Mouse (Mus musculus): ENCODE measurements around the gene Bcl11b. TPM values are rescaled to one million over a fixed set of nuclear protein-coding genes. Genes with fewer than 3 reads are reported as not detected.

The Bcl11b gene
- total RNA-seq, 2 experiments from 2014 or later = 1.1 to 1.6 TPM

- intact Hi-C loops (cut with DNase I) = no loop called here
- DNase-seq (ENCODE audit: low spot score) = no peak
Observed at GRCm38 (mm10) chr12:107975897-107976570, 27.4 kb downstream of the Bcl11b start.

DNA sequence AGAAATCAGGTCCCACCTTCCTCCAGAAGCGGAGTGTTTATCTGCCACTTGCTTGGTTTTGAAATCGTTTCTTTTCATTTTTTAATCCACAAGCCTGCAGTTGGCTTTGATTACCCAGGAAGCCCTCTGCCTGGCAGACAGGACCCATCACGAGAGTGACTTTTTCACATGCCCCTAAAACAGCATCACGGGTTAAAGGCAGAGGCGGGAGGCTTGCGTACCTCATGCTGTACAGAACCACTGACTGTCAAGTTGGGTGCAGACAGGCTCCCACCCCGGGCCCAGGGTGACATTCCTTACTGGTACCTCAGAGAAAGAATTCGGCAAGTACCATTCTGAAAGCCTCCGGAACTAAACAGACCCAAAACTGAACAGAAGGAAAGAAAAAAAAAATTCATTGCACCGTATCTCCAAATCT lies 27.9 kb downstream of the Bcl11b start:
- DNase-seq (ENCODE audit: low spot score) = no peak
- intact Hi-C loops (cut with DNase I) = no loop called here

DNA sequence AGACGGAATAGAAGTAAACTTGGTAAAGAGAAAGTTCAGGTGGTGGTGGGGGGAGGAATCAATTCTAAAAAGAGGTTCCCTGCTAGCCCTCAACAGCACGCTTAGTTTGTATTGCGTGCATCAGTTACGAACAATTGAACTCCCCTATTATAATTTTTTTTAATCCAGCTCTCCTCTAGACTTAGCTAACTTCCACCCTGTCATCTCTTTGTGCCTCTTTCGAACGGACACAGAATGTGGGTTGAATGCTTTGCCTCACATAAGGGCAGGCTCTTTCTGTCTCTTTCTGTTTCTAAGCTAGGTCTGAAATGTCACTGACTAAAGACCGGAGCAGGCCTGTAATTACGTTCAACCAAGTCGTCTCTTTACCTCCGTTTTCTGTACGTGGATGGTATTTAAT lies 28.9 kb downstream of the Bcl11b start:
- intact Hi-C loops (cut with DNase I) = no loop called here
- DNase-seq (ENCODE audit: low spot score) = no peak

DNA sequence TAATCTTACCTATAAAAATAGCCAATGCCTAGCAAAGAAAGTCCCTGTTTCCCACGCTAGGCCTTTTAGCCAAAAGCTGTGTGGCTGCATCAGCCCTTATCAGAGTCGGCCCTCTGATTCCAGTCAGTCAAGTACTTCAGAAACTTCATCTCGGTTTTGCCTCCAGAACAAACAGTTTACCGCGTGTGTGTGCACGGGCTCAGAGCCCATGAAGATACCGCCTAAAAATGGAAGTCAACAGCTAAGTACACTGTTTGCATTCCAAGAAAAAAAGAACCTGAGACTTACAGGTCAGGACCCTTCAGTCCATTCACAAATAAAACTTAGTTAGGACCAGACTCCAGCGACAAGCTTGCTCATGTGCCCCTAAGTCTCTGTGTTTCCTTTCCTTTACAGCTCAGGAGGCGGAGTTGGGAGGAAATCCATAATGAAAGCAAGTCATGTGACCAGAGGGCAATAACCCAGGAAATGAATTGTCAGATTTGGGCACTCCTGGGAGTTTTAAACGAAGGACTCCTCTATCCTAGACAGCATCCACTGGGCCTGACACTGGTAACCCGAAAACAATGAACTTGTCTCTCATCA lies 29.8 kb downstream of the Bcl11b start:
- intact Hi-C loops (cut with DNase I) = no loop called here
- DNase-seq (ENCODE audit: low spot score) = no peak

DNA sequence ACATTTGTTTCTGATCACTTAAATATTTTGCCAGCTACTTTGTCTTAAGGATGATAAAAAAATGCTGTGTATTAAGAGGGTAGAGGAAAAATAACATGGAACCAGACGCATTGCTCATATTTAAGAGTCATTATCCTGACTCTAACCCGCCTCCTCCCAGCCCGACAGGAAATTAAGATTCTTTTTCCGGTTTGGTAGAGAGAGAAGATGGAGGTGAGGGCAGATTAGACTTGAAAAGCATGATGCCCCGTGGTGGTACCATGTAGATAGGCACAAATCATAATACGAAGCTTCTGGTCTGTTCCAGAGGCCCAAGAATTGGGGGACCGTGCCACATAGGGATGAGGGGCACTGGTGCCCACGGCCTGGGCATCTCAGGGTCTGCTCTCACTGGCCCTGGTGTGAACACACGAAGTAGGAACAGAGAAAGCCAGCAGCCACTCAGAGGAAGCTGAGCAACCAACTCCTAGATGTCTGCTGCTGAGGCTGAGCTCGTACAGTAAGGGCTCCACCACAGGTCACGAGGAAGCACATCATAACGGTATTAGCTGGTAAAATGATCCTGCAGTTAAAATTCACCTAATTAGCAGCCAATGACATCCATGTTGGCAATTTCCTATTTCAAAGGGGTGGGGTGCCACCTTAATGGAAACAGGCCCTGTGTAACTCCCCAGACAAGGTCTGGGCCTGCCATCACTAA lies 32.2 kb downstream of the Bcl11b start:
- intact Hi-C loops (cut with DNase I) = no loop called here
- DNase-seq (ENCODE audit: low spot score) = no peak

DNA sequence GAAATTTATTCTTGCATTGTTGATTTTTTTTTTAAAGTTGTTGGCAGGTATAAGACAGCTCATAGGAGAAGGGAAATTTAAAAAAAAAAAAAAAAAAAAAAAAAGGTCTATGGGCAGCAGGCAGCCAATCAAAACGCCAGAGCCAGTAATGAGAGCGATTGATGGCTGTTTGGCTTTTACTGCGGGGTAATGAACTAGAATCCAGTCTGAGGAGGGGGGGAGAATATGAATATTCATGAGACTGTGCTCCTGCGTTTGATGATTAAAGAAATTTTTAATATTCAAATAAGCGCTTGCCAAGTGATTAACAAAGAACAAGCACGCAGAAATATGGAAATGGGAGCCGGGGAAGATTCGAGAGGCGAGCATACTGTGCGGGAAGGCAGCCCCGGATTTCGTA lies 32.8 kb downstream of the Bcl11b start:
- DNase-seq (ENCODE audit: low spot score) = no peak
- intact Hi-C loops (cut with DNase I) = no loop called here

- intact Hi-C loops (cut with DNase I) = no loop called here
- DNase-seq (ENCODE audit: low spot score) = no peak
Observed at GRCm38 (mm10) chr12:107969841-107970371, 33.5 kb downstream of the Bcl11b start.

DNA sequence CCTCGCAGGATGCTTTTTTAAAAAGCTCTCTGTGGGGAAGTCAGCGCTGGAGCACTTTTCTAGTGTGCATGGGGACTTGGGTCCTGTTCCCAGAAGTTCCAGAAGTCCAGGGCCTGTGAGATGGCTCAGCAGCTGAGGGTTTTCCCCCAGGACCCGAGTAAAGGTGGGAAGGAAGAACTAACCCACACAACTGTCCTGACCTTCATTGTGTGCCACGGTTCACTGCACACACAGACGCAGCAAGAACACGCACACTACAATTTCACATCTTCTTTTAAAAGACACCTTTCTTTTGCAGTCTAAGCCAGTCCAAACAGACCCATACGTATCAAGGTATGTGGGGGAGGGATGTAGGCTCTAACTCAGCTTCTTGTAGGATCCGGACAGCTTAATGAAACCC lies 34.3 kb downstream of the Bcl11b start:
- DNase-seq (ENCODE audit: low spot score) = no peak
- intact Hi-C loops (cut with DNase I) = no loop called here

DNA sequence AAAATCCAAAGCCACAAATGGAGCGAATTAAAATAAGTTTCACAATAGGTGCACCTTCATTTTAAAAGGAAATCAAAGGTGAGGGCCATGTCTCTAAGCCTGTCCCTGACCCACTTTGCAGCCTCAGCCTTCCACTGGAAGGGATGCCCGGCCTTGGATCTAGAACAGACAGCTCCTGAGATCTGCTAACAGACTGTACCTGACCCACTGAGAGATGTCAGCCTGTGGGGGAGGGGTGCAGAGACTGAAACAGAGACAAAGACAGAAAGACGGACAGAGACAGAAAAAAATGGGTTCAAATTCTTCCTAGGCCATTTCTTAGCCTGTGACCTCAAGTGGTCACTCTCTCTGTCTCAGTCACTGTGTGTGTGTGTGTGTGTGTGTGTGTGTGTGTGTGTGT lies 35.1 kb downstream of the Bcl11b start:
- no peak for DNase-seq (ENCODE audit: low spot score)
- intact Hi-C loops (cut with DNase I) = no loop called here

- intact Hi-C loops (cut with DNase I) = no loop called here
- DNase-seq (ENCODE audit: low spot score) = no peak
Observed at GRCm38 (mm10) chr12:107967026-107967425, 36.4 kb downstream of the Bcl11b start.

GRCm38 (mm10) chr12:107965103-107965502 lies 38.3 kb downstream of the Bcl11b start:
- DNase-seq (ENCODE audit: low spot score) = no peak
- intact Hi-C loops (cut with DNase I) = no loop called here

DNA sequence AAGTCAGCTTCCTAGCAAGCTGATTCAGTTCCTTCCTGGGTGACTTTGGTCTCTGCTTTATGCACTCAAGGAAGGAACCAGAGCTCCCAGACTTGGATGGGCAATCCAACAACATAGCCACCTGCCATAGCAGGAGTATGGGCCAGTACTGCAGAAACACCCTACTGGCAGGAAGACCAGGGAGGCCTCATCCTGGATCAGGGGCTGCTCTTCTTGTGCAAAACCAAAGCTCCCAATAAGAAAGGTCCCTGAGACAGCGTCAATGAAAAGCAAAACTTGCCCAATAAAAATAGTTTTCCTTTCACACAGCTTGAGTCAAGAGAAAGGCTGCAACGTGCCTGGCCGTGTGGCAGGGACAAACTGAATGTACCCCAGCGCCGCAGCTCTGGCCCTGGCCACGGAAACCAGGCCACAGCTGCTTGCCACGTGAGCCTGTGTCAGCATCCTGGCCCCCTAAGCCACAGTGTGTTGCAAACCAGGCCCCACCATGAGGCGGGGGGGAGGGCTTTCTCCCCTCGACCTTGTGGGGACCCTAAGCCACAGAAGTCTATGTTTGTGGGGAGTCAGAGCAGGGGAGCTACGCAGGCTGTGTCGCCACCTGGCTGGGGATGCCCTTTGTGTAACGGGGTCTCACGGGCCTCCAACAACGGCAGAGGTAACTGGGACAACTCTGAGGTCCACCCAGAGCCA lies 38.9 kb downstream of the Bcl11b start:
- intact Hi-C loops (cut with DNase I) = no loop called here
- no peak for DNase-seq (ENCODE audit: low spot score)

DNA sequence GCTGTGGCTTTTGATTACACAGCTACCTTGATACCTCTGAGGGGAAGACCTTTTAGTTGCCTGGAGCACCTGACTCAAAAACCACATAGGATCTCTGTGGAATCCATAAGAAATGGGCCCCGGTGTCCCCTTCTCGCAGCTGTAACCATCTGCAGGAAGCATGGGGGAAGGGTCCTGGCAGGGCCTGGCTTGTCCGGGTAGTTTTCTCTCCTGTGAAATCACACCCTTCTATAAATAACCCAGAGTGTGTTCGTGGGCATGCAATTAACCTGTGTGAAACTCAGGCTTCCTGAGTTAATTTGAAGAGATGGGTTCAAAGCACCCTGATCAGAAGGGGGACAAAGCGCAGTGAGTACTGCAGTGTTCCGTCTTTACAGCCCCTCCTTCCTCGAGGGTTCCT lies 40.5 kb downstream of the Bcl11b start:
- intact Hi-C loops (cut with DNase I) = no loop called here
- DNase-seq (ENCODE audit: low spot score) = no peak

DNA sequence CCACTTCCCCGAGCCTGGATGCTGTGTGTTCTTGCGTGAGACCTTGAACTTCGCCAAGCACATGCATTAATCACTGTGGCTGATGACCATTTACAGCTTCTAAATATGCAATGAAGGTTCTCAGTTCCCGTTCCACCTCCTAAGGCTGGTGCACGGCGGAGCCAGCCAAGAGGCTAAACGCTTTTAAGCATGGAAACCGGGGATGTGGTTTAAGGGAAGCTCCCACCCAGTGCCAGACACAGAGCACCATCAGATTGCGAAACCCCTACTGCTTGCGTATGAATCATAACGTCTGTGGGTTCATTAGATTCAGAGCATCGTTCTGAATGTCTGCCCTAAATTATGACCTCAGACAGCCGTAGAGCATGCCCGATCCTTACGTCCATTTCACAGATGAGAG lies 41.6 kb downstream of the Bcl11b start:
- DNase-seq (ENCODE audit: low spot score) = no peak
- intact Hi-C loops (cut with DNase I) = no loop called here

DNA sequence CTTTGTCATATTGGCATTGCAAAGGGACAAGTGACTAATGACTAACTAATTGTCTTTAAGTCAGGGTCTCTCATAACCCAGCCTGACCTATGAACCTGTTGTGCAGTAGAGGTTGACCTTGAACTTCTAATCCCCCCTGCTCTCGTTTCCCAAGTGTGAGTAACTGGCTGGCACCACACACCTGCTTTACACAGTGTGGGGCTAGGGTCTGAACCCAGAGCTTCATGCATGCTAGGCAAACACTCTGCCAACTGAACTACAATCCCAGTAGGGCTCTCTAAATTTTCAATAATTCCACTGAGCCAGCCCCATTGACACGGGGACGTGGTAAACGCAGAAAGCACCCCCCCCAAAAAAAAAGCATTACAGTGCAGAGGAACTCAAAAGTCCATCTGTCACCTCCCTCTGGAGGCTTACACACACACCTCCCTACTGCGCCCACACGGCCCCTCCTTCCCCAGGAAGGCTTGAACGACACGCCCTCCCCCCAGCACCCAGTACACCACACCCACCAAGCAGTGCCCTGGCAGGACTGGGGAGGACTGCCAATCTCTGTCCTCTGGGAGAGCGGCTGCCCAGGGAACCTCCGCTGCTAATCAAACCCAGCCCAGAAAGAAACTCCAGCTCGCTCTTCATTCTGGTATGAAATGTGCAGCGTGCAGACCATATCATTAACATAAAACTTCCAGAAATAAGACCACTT lies 42.5 kb downstream of the Bcl11b start:
- DNase-seq (ENCODE audit: low spot score) = peak; percentile 16
- intact Hi-C loops (cut with DNase I) = no loop called here

- intact Hi-C loops (cut with DNase I) = no loop called here
- no peak for DNase-seq (ENCODE audit: low spot score)
Observed at GRCm38 (mm10) chr12:107960365-107960764, 43.0 kb downstream of the Bcl11b start.

DNA sequence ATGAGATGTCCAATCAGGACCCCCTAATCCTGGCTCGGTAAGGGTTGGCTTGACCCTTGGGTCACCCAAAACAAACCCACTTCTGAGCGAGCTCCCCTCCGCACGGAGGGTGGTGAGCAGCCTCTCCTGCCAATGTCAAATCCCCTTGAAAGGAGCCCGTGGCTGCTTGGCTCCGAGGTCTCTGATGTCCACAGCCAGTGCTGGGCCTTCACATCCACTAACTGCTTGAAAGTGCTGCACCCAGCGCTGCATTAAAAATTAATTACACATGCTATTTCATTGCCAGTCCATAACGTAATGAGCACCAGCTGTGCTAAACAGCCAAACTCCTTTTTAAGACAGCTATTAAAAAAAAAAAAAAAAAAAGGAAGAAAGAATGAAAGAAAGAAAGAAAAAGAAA lies 43.5 kb downstream of the Bcl11b start:
- intact Hi-C loops (cut with DNase I) = no loop called here
- DNase-seq (ENCODE audit: low spot score) = no peak

GRCm38 (mm10) chr12:107953044-107953684 lies 50.2 kb downstream of the Bcl11b start:
- no peak for DNase-seq (ENCODE audit: low spot score)
- intact Hi-C loops (cut with DNase I) = no loop called here

- no peak for DNase-seq (ENCODE audit: low spot score)
- intact Hi-C loops (cut with DNase I) = no loop called here
Observed at GRCm38 (mm10) chr12:107952318-107952724, 51.1 kb downstream of the Bcl11b start.
